Mouse (Mus musculus) bone marrow, adult 2 months (tissue): ENCODE data around the gene Ap3d1. TPM values are rescaled to one million over a fixed set of nuclear protein-coding genes. Genes with fewer than 3 reads are reported as not detected.

Experiments
- H3K27ac ChIP-seq: fragments of 200-500 bp; 2 replicates; pipeline ENCODE4 v1.5.1; 2012; ENCODE audit warnings: low read depth, mild to moderate bottlenecking, control low read depth, inconsistent platforms, low read length; ENCODE audit not compliant: control insufficient read depth, poor library complexity, insufficient read depth
- H3K4me1 ChIP-seq: fragments of 200-500 bp; 2 replicates; pipeline ENCODE4 v1.6.1; 2011; ENCODE audit warnings: low read length; ENCODE audit not compliant: control insufficient read depth, insufficient read depth
- H3K4me3 ChIP-seq: fragments of 200-500 bp; replicated peaks from 2 replicates; pipeline ENCODE3; 2011; ENCODE audit warnings: mild to moderate bottlenecking, low read depth, low read length, control low read depth; ENCODE audit not compliant: control insufficient read depth
- CTCF ChIP-seq: fragments of 200-500 bp; IDR thresholded peaks from 2 replicates; pipeline ENCODE4 v1.5.1; 2011; ENCODE audit warnings: low read length, control low read depth; ENCODE audit not compliant: control insufficient read depth, insufficient read depth
- POLR2A ChIP-seq: fragments of 200-500 bp; IDR thresholded peaks from 2 replicates; pipeline ENCODE4 v1.6.1; 2011; ENCODE audit warnings: low read depth, mild to moderate bottlenecking, control low read depth, low read length, borderline replicate concordance; ENCODE audit not compliant: control insufficient read depth
- WGBS: fragments of 180-500 bp; shearing (Covaris S2); methylation state at CpG from one replicate; pipeline ENCODE4 v1.1.7; 2018; 5-methylcytosine and 5-hydroxymethylcytosine counted together
- polyA plus RNA-seq: library from polyadenylated mRNA; stranded (reverse); fragments of >200 nt; gene quantifications from 2 replicates; pipeline ENCODE4 v1.2.4, GENCODE M21; 2011; ENCODE audit warnings: low replicate concordance; ENCODE audit not compliant: missing spikeins, insufficient read depth, insufficient read length

The Ap3d1 gene
- polyA plus RNA-seq, 1 experiment: 68.0 TPM

DNA sequence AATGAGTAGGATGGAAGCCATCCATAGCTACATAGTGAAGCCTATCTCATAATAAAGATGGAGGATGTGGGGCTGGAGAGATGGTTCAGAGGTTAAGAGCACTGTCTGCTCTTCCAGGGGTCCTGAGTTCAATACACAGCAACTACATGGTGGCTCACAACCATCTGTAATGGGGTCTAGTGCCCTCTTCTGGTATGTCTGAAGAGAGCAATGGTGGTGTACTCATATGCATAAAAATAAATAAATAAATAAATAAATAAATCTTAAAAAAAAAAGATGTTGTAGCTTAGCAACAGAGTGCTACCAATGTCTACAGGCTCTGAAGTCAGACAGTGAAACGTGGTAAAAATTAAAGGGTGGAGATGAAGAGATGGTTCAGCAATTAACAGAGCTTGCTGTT lies 3.4 kb downstream of the Ap3d1 start:
- WGBS: 62% methylated on average over 1 of the region's 1 CpGs
- Histone ChIP-seq H3K4me1 (peaks cover 8% of the 10 kb centered on the region; the same call in 1 of the 2 replicates), H3K27ac (no peak overlapping the region), H3K4me3 (no peak overlapping the region)
- TF ChIP-seq POLR2A (no peak), CTCF (no peak)

DNA sequence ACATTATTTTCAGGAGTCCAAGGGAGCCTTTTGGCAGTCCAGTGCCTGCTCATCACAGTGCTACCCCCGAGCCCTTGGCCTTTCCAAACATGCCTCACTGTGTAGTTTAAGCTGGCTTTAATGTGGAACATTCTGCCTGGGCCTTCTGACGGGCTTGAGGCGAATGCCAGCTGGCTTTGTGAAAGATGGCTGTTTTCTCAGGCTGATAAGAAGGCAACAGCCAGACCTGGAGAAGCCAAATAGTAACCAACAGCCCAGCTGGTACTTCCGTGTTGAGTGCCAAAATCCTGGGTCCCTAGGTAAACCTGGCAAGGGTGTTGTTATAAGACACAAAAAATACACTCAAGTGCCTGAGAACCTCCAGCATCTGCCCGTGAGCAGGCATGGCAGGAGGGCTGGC lies 5.3 kb downstream of the Ap3d1 start:
- Histone ChIP-seq H3K4me1 (peaks cover 8% of the 10 kb centered on the region; the same call in 1 of the 2 replicates), H3K4me3 (no peak overlapping the region), H3K27ac (no peak overlapping the region)
- no peak for TF ChIP-seq POLR2A
- TF ChIP-seq CTCF: no peak
- 71% methylated on average over 5 of the region's 5 CpGs for WGBS

DNA sequence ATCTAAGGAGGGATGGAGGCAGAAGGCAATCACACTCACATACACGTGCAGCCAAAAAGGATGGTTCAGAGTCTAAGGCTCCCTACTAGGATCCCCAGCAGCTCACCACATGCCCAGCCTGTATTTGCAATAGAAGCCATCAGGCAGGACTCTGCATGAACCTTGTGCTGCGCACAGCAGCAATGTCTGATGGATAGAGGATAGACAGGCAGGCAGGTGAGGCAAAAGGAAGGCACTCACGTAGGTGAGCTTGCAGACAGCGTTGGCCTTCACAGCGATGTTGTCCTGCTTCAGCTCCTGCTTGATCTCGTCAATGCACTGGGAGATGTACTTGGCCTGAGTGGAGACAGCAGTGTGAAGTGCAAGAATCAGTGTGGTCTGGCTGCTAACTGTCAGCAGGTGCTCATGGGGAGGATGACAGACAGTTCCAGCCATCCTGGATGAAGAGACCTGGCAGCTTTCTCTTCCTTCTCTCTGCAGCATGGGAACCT lies 9.4 kb downstream of the Ap3d1 start:
- no peak for TF ChIP-seq POLR2A
- Histone ChIP-seq H3K4me3 (no peak overlapping the region), H3K27ac (no peak overlapping the region), H3K4me1 (peaks cover 1% of the 10 kb centered on the region; the same call in 1 of the 2 replicates)
- WGBS: 92% methylated on average over 6 of the region's 6 CpGs

DNA sequence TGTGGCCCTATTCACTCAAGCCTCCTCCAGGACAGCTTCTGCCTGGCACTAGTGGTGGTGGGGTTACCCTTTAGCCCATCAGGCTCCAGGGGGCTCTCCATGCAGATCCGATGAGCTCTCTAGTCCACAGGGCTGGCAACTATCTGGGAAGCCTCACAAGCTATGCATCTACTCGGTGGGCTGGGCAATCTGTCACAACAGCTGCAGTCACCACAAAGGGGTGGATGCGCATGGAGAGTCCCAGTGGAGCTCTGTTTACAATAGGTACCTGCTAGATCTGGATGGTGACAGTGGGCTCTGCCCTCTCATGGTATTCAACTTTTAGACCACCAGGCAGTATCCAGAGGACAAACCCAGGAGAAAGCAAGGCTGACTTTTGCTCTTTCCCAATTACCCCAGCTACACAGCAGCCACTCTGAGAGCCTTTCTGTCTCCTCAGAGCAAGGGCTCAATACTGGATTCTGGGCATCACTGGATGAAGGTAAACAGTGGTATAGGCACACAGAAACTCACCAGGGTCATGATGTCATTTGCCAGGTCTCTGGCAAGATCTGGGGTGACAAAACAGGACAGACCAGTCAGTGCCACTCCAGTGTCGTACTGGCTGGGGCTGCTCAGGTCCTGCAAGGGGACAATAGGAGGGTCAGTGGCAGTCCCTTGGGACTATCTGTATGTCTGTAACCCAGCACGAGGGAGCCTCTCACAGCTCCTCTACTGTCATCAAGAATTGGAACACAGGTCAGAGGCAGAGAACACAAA lies 14.5 kb downstream of the Ap3d1 start:
- TF ChIP-seq CTCF (no peak), POLR2A (no peak)
- 89% methylated on average over 5 of the region's 5 CpGs for WGBS
- Histone ChIP-seq H3K27ac (no peak overlapping the region), H3K4me3 (no peak overlapping the region), H3K4me1 (no peaks in the 10 kb centered on the region)

DNA sequence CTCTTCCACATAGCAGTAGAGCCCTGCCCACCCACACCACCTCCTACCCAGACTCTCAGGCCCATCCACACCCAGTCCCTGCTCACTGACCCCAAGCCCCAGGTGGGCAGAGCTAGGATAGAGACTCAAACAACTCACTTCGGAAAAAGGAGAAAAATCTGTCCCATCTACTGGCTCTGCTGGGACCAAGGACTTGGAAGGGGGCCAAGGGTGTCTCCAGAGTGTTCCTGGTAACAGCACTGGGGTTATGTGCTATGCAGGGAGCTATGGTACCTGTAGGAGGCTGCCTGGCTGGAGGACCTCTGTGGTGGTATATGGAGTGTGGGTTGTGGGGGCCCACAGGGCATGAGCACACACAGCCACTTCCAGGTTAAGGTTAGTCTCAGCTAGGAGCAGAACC lies 24.8 kb downstream of the Ap3d1 start:
- no peak overlapping the region for H3K27ac ChIP-seq
- no peak overlapping the region for H3K4me3 ChIP-seq
- WGBS: 79% methylated on average over 1 of the region's 1 CpGs
- TF ChIP-seq POLR2A (no peak), CTCF (no peak)
- H3K4me1 ChIP-seq: no peaks in the 10 kb centered on the region

DNA sequence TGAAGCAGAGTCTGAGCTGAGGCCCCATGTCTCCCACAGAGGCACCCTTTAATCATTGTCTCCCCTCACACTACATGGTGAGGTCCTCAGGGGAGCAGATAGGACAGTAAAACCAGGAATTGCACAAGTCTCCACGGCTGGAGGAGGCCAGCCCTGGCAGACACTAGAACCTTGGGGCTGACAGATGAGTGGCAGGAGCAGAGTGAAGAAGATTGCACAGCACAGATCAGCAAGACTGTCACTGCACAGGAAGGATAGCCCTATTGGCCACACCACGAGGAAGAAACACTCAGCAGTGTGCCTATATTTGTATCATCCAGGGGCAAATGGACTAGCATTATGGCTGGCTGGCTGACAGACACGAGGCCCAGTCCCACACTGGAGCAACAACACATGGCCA lies 31.2 kb downstream of the Ap3d1 start:
- no peak overlapping the region for H3K4me3 ChIP-seq

DNA sequence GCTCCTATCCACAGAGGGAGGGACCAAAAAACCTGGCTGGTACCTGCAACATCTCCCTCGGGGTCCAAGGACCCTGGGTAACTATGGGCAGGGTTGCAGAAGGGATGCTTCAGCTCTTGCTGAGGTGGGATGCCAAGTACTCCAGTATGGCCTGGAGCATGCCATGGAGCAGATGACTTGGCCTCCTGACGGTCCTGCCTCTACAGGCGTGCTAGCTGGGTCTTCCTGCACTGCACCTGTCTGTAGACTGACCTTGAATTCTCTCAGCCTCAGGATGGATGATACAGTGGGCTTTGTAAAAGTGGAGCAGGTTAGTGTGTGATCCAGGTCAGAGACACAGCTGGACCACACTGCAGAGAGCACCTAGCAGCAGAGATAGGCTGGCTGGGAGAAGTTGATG lies 36.6 kb downstream of the Ap3d1 start:
- Histone ChIP-seq H3K27ac (no peak overlapping the region), H3K4me3 (no peak overlapping the region), H3K4me1 (no peaks in the 10 kb centered on the region; the same call in 1 of the 2 replicates)
- 79% methylated on average over 3 of the region's 3 CpGs for WGBS
- TF ChIP-seq CTCF: no peak

More for the DNA sequence above, 31.2 kb downstream of the Ap3d1 start:
- H3K4me1 ChIP-seq: no peaks in the 10 kb centered on the region; the same call in 1 of the 2 replicates
- WGBS: 61% methylated on average over 3 of the region's 3 CpGs
- TF ChIP-seq POLR2A (no peak), CTCF (no peak)
- H3K27ac ChIP-seq: no peak overlapping the region

DNA sequence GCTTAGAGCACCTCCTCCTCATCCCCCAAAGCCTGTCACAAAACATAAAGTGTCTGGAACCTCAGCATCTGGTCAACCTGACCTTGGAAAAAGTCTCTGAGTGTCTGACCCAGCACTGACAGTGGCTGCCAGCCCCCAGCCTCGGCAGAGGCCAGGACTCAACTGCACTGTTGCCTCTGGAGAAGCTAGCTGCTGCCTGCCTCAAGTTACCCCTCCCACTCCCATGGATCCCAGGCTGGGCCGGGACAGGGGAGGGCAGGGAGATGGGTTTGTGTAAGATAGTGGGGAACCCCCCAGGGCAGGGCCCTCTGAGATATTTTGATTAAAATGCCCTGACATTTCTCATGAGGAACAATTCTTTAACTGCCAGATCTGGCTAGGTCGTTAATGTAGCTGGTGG lies 37.0 kb downstream of the Ap3d1 start:
- Histone ChIP-seq H3K4me1 (peaks cover under 1% of the 10 kb centered on the region; the same call in 1 of the 2 replicates), H3K4me3 (no peak overlapping the region), H3K27ac (no peak overlapping the region)
- WGBS: 57% methylated on average over 3 of the region's 3 CpGs
- TF ChIP-seq POLR2A (no peak), CTCF (no peak)
